Mouse (Mus musculus) left cerebral cortex, adult 2 months (tissue): ENCODE data around the gene Glrx3. TPM values are rescaled to one million over a fixed set of nuclear protein-coding genes. Genes with fewer than 3 reads are reported as not detected.
"Not testable (repeated sequence)": the region's sequence is repeated elsewhere in the genome, so short reads cannot be mapped to it uniquely, and the experiment has no call there.

Experiments used
- DNase-seq, 2 experiments: peaks; one replicate each; pipeline ENCODE4 v3.0.0; 2021 to 2022; ENCODE audit warnings: low spot score in 2 of 2, mixed read lengths in 1 of 2; ENCODE audit errors: extremely low spot score in 1 of 2
- H3K27ac ChIP-seq: fragments of 200-600 bp; 2 replicates; pipeline ENCODE4 v1.8.1; 2022
- H3K4me3 ChIP-seq: fragments of 200-600 bp; 2 replicates; pipeline ENCODE4 v1.8.1; 2022
- CTCF ChIP-seq: fragments of 200-600 bp; IDR thresholded peaks from 2 replicates; pipeline ENCODE4 v1.8.1; 2022; ENCODE audit warnings: antibody characterized with exemption, mild to moderate bottlenecking, moderate library complexity
- intact Hi-C: fragments of 180-260 bp; cut with DNase I; formaldehyde crosslinking; loops from one replicate; pipeline ENCODE4 v1.15.1; 2025
- total RNA-seq, 2 experiments: library from RNA; stranded (reverse); gene quantifications; 2 replicates each; pipeline ENCODE4 v1.2.3; 2021

Gene Glrx3
- total RNA-seq, 2 experiments from 2014 or later, result 97.6 to 99.2 TPM

DNA sequence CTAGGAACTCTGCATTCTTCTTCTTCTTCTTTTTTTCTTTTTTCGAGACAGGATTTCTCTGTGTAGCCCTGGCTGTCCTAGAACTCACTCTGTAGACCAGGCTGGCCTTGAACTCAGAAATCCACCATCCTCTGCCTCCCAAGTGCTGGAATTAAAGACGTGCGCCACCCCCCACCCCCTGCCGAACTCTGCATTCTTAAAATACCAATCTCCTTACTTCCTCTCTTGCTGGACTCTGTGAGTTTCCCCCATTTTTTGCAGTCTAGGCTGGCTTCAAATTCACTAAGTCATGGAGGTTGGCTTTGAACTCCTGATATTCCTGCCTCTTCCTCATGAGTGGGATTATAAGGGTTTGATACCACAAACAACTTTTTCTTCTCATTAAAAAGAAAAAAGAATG is 10.7 kb upstream of the Glrx3 start:
- H3K27ac ChIP-seq, result no peak overlapping the region
- no peak for DNase-seq
- TF ChIP-seq CTCF, result no peak
- intact Hi-C loops, result no loop called here
- no peak overlapping the region for H3K4me3 ChIP-seq

DNA sequence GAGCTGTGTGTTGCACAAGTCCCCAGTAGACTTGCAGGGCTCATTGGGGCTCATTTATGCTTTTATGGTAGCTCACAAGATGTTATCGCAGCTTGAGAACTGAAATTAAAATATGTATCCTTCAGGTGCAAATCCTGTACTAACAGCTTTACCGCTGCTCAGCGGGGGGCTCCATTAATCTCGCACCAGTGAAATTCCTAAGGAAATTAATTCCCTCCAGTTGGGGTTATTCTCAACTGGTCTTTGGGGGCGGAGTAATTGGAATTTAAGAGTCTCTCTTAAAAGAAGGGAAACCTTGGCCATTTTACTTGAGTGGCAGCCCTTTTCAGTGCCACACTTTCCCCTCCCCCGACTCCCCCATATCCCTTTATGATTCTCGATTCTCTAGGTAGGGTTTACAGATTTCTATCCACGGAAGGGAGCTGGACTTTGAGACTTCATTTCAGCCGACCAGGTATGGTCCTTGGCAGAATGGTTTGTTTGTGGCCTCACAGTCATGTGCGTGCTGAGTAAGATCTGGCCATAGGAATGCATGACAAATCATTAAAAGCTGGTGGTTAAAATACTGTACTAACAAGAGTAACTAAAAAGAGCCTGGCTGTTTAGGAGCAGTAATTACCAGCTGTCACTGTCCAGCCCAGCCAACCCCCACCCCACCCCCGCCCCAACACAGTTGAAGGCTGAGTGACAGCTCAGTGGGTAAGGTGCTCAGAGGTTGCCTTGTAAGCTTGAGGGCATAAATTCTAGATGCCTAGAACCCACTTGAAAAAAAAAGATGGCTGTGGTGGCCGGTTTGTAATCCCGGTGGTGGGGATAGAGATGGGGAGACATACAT is 5.4 kb upstream of the Glrx3 start:
- no peak for DNase-seq
- Histone ChIP-seq H3K27ac (no peak overlapping the region), H3K4me3 (no peak overlapping the region)
- no peak for TF ChIP-seq CTCF
- intact Hi-C loops, result no loop called here

DNA sequence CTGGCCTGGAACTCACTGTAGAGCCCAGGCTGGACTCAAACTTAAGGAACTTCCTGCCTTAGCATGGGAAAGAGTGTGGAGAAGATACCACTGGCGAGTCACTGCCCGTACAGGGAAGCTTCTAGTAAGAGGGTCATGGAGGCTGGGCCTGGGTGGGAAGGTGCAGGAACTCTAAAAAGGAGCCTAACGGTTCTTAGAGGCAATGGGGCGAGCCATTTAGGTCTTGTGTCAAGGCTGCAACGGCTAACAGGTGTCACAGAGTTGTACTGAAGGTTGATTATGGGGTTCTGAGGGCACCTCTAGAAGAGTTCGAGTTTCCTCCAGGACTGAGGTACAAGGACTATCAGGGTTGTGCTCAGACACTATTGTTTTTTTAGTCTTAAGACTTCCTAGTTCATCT is 513 bp upstream of the Glrx3 start:
- peak overlapping the region; percentile 79; the same call in 1 of the 2 replicates for H3K4me3 ChIP-seq
- no peak for TF ChIP-seq CTCF
- no peak for DNase-seq
- no peak overlapping the region for H3K27ac ChIP-seq
- intact Hi-C loops, result loop anchor here (1.0 kb wide), 1 partner anchor 27 kb away; the partner anchor contains the start of gene 9430038I01Rik

DNA sequence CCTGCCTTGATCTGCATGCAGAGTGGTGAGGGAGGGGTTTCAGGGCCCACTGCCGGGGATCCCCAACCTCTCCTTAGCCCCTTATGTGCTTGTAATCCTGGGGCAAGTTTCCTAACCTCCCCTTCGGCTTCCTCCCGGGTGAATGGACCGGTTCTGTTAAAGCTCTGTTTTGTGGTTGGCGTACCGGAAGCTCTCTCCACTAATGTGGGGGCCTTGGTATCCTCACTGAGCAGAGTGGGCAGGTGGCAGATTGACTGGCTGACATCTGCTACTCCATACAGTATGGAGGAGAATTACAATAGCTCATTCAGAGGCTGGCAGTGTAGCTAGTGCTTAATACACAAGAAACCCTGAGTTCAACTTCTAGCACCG is 751 bp downstream of the Glrx3 start:
- Histone ChIP-seq H3K27ac (peak overlapping the region; percentile 89), H3K4me3 (peak overlapping the region; percentile 79)
- intact Hi-C loops, result no loop called here
- DNase-seq, result peak; percentile 33 to 40
- TF ChIP-seq CTCF, result no peak

DNA sequence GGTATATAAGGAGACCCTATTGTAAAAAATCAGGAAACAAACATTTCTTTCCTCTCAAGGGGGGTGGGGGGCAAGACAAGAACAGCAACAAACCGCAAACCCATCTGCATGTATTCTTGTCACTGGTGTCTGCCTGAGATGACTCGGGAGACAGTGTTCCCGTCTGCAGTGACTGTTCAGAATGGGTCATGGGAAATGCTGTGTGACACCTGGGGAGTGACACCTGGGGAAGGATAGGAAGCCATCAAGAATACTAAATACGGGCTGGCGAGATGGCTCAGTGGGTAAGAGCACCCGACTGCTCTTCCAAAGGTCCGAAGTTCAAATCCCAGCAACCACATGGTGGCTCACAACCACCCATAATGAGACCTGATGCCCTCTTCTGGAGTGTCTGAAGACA is 1.5 kb downstream of the Glrx3 start:
- DNase-seq, intact Hi-C loops, H3K27ac ChIP-seq: not testable (repeated sequence)
- H3K4me3 ChIP-seq, result peak overlapping the region; percentile 79

DNA sequence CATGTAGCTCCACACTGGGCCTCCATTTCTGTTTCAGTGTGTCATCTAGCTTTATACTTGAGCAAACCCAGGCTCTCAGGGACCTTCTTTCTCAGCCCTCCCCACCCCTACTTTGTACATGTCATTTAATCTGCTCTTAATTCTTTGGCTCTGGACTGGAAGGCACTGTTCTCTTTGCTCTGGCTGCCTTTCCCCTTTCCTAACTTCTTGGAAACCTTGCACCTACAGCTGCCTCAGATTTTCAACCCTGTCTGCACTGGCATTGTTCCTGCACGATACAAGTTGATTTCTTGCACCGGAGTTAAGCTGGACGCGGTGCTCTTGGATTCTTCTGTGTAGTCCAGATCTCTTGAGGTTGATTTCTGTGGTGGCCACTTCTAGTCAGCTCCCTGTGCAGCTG is 5.5 kb downstream of the Glrx3 start:
- intact Hi-C loops, result no loop called here
- H3K27ac ChIP-seq, result no peak overlapping the region
- TF ChIP-seq CTCF, result no peak
- H3K4me3 ChIP-seq, result no peak overlapping the region
- no peak for DNase-seq

DNA sequence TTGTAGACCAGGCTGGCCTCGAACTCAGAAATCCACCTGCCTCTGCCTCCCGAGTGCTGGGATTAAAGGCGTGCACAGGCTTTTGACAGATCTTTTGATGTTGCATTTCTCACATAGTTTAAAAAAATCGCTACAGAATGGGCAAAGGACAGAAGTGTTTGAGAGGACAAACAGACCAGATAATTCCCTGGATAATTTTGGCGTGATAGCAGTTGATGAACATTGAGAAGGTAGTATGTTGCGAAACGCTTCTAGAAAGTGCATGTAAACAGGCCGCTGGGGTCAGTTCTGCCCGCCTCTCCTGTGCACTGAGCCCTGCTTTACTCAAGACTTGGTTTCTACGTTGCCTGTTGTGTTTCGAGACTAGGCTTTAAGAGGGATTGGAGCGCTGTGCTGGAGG is 7.9 kb downstream of the Glrx3 start:
- no peak for DNase-seq
- Histone ChIP-seq H3K27ac (no peak overlapping the region), H3K4me3 (no peak overlapping the region)
- intact Hi-C loops, result no loop called here
- TF ChIP-seq CTCF, result no peak

DNA sequence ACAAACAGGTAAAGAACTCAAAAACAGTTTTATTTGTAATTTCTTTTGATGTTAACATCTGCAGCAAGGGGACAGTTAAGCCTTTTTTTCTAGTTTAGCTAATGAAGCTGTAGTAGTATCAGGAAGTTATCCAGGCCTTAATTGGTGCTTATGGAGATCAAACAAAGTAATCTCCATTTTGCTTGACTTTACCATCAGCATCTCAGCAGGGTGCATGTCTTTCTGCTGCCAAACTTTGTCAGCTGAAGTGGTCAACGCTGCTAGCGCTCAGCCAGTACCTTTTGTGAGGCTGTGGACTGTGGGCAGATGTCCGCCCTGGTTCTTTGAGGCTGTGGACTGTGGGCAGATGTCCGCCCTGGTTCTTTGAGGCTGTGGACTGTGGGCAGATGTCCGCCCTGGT is 24.0 kb downstream of the Glrx3 start:
- TF ChIP-seq CTCF, result no peak
- H3K27ac ChIP-seq, result no peak overlapping the region
- intact Hi-C loops, result no loop called here
- no peak overlapping the region for H3K4me3 ChIP-seq
- DNase-seq, result no peak

DNA sequence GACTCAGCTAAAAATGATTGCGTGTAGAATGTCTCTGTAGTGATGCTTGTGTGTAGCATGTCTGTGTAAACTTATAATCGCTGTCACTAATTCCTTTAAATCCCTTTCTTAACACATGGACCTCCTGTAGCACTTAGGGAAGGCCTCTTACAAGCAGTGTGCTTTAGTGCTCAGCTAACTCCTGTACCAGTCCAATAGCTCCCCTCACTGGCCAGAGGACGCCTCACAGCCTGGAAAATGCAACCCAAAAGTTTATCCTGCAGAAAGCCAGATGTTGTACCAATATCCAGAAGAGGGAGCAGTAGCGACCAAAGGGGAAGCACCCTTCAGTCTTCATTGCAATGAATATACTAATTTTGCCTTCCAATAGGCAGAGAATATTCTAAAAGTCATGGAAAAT is 30.8 kb downstream of the Glrx3 start:
- peak; percentile 44 to 57 for DNase-seq
- no peak overlapping the region for H3K27ac ChIP-seq
- intact Hi-C loops, result no loop called here
- peak; percentile 71 for TF ChIP-seq CTCF
- no peak overlapping the region for H3K4me3 ChIP-seq

DNA sequence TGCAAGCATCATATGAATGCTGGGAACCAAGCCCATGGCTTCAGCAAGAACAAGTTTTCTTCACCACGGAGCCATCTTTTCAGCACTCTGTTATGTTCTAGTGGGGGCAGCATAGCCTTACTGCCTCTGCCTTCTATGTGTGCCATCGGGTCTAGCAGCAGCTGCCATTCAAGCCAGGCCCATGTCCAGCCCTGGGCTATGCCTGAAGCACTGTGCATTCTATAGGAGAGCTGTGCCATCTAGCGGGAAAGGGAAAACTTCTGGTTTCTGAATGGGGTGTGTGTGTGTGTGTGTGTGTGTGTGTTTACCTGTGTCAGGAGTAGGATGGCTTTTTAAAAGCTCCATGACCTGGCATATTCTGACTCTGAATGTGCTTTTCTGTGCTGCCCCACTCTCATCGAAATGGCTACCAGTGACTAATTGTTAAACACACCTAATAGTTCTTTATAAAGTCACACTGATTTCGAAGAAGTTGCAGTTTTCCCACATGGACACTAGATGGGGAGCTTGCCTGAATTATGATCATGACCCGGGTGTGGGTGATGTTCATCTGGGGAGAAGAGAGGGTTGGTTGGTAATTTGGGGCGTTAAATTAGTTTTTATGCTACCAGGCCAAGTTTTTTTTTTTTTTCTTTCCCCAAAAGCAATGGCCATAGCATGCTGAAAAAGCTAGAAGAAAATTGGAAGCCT is 34.2 kb downstream of the Glrx3 start:
- intact Hi-C loops, result loop anchor here (10.0 kb wide), 1 partner anchor 1637 kb away; no protein-coding TSS in a partner anchor
- H3K4me3 ChIP-seq, result no peak overlapping the region
- no peak for DNase-seq
- peak; percentile 25 for TF ChIP-seq CTCF
- H3K27ac ChIP-seq, result no peak overlapping the region

DNA sequence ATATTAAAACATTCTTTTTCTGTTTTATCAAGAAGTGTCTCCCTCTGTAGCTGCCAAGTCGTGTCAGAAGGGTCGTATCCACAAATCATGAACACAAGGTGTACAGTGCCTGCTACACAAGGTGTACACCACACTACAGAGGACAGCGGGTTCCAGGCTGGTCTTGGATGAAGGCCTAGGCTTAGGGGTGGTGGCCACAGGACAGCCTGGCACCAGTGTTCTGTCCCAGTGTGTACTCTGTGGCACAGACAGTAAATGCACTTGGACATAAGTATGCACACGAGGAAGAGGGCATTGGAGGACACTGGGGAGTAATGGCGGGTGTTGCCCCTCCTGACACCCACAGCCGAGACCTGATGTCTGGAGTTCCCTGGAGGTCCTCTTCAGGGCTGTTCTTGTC is 34.7 kb downstream of the Glrx3 start:
- no peak for DNase-seq
- Histone ChIP-seq H3K4me3 (no peak overlapping the region), H3K27ac (no peak overlapping the region)
- TF ChIP-seq CTCF, result no peak
- intact Hi-C loops, result loop anchor here (10.0 kb wide), 1 partner anchor 1637 kb away; no protein-coding TSS in a partner anchor

DNA sequence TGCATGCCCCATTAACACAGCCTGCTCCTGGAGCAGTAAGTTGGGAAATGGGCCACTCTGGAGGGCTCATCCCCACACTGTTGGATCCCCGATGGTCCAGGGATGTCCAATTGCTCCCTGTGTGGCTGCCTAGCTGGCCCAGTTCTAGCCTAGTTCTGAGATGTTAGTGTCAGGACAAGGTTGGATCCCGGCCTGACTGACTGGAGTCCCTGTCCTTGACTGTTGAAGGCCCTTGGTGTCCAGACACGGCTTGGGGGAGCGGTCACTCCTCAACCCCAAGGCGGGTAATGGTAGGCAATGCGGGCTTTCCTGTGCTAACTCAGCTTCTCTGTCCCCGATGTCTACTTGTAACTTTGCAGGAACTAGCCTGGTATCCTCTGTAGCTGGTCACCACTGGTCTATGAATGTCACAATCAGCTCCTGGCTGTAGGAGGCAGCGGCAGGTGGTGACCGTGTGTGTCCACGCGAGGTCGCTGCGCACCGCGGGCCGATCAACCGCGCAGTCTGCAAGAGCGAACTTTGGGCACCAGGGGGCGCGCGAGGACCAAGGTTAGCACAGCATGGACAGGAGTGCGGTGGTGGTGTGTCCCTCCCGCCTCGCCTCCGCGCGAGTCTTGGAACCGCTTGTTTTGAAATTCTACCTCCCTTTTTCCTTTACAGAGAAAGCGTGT is 40.7 kb downstream of the Glrx3 start:
- H3K27ac ChIP-seq, result no peak overlapping the region
- peak overlapping the region; percentile 30; the same call in 1 of the 2 replicates for H3K4me3 ChIP-seq
- TF ChIP-seq CTCF, result peak; percentile 100
- intact Hi-C loops, result loop anchor here (1.0 to 10.0 kb wide), 8 partner anchors 72 to 1643 kb away; no protein-coding TSS in a partner anchor
- peak; percentile 91 to 99 for DNase-seq
